Mouse (Mus musculus): ENCODE measurements around the gene Frs3. TPM values are rescaled to one million over a fixed set of nuclear protein-coding genes. Genes with fewer than 3 reads are reported as not detected.
"Not testable (repeated sequence)": the region's sequence is repeated elsewhere in the genome, so short reads cannot be mapped to it uniquely, and the experiment has no call there.

The Frs3 gene
- 2.5 and 2.7 TPM in 2 replicates for polyA plus RNA-seq (2011; ENCODE audit: insufficient read length, low read depth, missing spikeins)

GRCm38 (mm10) chr17:47688608-47689575 is at the start of gene Frs3:
Frs3 (plus strand) TSS chr17:47689030.
- peaks cover 6% of the 10 kb centered on the region; the same call in 1 of the 2 replicates for H3K4me1 ChIP-seq (ENCODE audit: control insufficient read depth, insufficient read depth, low read length)
- TF ChIP-seq POLR2A (IDR thresholded peaks at IDR 0.05; ENCODE audit: low read depth, low read length) (peak; percentile 58), CTCF (IDR thresholded peaks at IDR 0.05; ENCODE audit: borderline replicate concordance, insufficient read depth, low read length) (no peak)

GRCm38 (mm10) chr17:47642992-47643391 is 45.8 kb upstream of the Frs3 start:
- no peak overlapping the region for H3K27ac ChIP-seq (ENCODE audit: insufficient read depth, low read length)
- H3K4me3 ChIP-seq (ENCODE audit: insufficient read depth, low read length), result no peak overlapping the region
- peaks cover 9% of the 10 kb centered on the region for H3K4me1 ChIP-seq (ENCODE audit: control insufficient read depth, insufficient read depth, low read length)
- TF ChIP-seq POLR2A (IDR thresholded peaks at IDR 0.05; ENCODE audit: low read depth, low read length), result no peak
- no peak for TF ChIP-seq CTCF (IDR thresholded peaks at IDR 0.05; ENCODE audit: borderline replicate concordance, insufficient read depth, low read length)

More at GRCm38 (mm10) chr17:47688608-47689575, at the start of gene Frs3:
- Histone ChIP-seq H3K4me3 (ENCODE audit: insufficient read depth, low read length) (peak within 1 kb of the TSS; percentile 83), H3K27ac (ENCODE audit: insufficient read depth, low read length) (no peak within 1 kb of the TSS; the same call in 1 of the 2 replicates)

GRCm38 (mm10) chr17:47646683-47647082 is 42.1 kb upstream of the Frs3 start:
- peak overlapping the region; percentile 45; the same call in 1 of the 2 replicates for H3K27ac ChIP-seq (ENCODE audit: insufficient read depth, low read length)
- H3K4me1 ChIP-seq (ENCODE audit: control insufficient read depth, insufficient read depth, low read length), result peaks cover 18% of the 10 kb centered on the region
- H3K4me3 ChIP-seq (ENCODE audit: insufficient read depth, low read length), result no peak overlapping the region
- TF ChIP-seq POLR2A (IDR thresholded peaks at IDR 0.05; ENCODE audit: low read depth, low read length), result no peak
- TF ChIP-seq CTCF (IDR thresholded peaks at IDR 0.05; ENCODE audit: borderline replicate concordance, insufficient read depth, low read length), result 0 out of 2 replicates have a peak, but pooled peaks have one; percentile 0

- no peak for TF ChIP-seq POLR2A (IDR thresholded peaks at IDR 0.05; ENCODE audit: low read depth, low read length)
- no peak for TF ChIP-seq CTCF (IDR thresholded peaks at IDR 0.05; ENCODE audit: borderline replicate concordance, insufficient read depth, low read length)
- no peak overlapping the region for H3K4me3 ChIP-seq (ENCODE audit: insufficient read depth, low read length)
- H3K4me1 ChIP-seq (ENCODE audit: control insufficient read depth, insufficient read depth, low read length), result peaks cover 18% of the 10 kb centered on the region
- H3K27ac ChIP-seq (ENCODE audit: insufficient read depth, low read length), result peak overlapping the region; percentile 34; the same call in 1 of the 2 replicates
These were observed 39.9 kb upstream of the Frs3 start for GRCm38 (mm10) chr17:47648966-47649365.

GRCm38 (mm10) chr17:47651953-47652352 is 36.9 kb upstream of the Frs3 start:
- H3K27ac ChIP-seq (ENCODE audit: insufficient read depth, low read length), result no peak overlapping the region
- peaks cover 15% of the 10 kb centered on the region for H3K4me1 ChIP-seq (ENCODE audit: control insufficient read depth, insufficient read depth, low read length)
- TF ChIP-seq POLR2A (IDR thresholded peaks at IDR 0.05; ENCODE audit: low read depth, low read length) (no peak), CTCF (IDR thresholded peaks at IDR 0.05; ENCODE audit: borderline replicate concordance, insufficient read depth, low read length) (no peak)
- no peak overlapping the region for H3K4me3 ChIP-seq (ENCODE audit: insufficient read depth, low read length)

- not testable (repeated sequence) for H3K4me3 ChIP-seq (ENCODE audit: insufficient read depth, low read length); H3K4me1 ChIP-seq (ENCODE audit: control insufficient read depth, insufficient read depth, low read length); H3K27ac ChIP-seq (ENCODE audit: insufficient read depth, low read length)
These were observed 34.5 kb upstream of the Frs3 start for GRCm38 (mm10) chr17:47654346-47654745.

- Histone ChIP-seq H3K4me1 (ENCODE audit: control insufficient read depth, insufficient read depth, low read length) (no peaks in the 10 kb centered on the region), H3K27ac (ENCODE audit: insufficient read depth, low read length) (no peak overlapping the region), H3K4me3 (ENCODE audit: insufficient read depth, low read length) (no peak overlapping the region)
- no peak for TF ChIP-seq POLR2A (IDR thresholded peaks at IDR 0.05; ENCODE audit: low read depth, low read length)
- TF ChIP-seq CTCF (IDR thresholded peaks at IDR 0.05; ENCODE audit: borderline replicate concordance, insufficient read depth, low read length), result no peak
These were observed 33.1 kb upstream of the Frs3 start for GRCm38 (mm10) chr17:47655697-47656096.

GRCm38 (mm10) chr17:47657901-47658300 is 30.9 kb upstream of the Frs3 start:
- no peak overlapping the region for H3K27ac ChIP-seq (ENCODE audit: insufficient read depth, low read length)
- no peak overlapping the region for H3K4me3 ChIP-seq (ENCODE audit: insufficient read depth, low read length)
- H3K4me1 ChIP-seq (ENCODE audit: control insufficient read depth, insufficient read depth, low read length), result no peaks in the 10 kb centered on the region
- no peak for TF ChIP-seq POLR2A (IDR thresholded peaks at IDR 0.05; ENCODE audit: low read depth, low read length)
- TF ChIP-seq CTCF (IDR thresholded peaks at IDR 0.05; ENCODE audit: borderline replicate concordance, insufficient read depth, low read length), result no peak

GRCm38 (mm10) chr17:47658741-47659243 is 30.0 kb upstream of the Frs3 start:
- no peak overlapping the region for H3K4me3 ChIP-seq (ENCODE audit: insufficient read depth, low read length)
- TF ChIP-seq CTCF (IDR thresholded peaks at IDR 0.05; ENCODE audit: borderline replicate concordance, insufficient read depth, low read length) (no peak), POLR2A (IDR thresholded peaks at IDR 0.05; ENCODE audit: low read depth, low read length) (no peak)
- H3K4me1 ChIP-seq (ENCODE audit: control insufficient read depth, insufficient read depth, low read length), result no peaks in the 10 kb centered on the region
- H3K27ac ChIP-seq (ENCODE audit: insufficient read depth, low read length), result no peak overlapping the region

Data from embryonic fibroblast, embryonic 13.5 days (primary cell).